Mouse (Mus musculus) myocyte (in vitro differentiated cells): ENCODE measurements around the gene Tenm4.

Source experiments
- CEBPB ChIP-seq: IDR thresholded peaks from 2 replicates; pipeline ENCODE4 v1.6.1; 2011; ENCODE audit warnings: mild to moderate bottlenecking, moderate library complexity; ENCODE audit not compliant: poor library complexity, insufficient read depth, severe bottlenecking
- E2F4 ChIP-seq: IDR thresholded peaks from one replicate; pipeline ENCODE4 v1.6.1; 2011; ENCODE audit warnings: mild to moderate bottlenecking, control low read depth, moderate library complexity; ENCODE audit not compliant: insufficient read depth
- MAX ChIP-seq: IDR thresholded peaks from one replicate; pipeline ENCODE4 v1.6.1; 2011; ENCODE audit warnings: low read depth, mild to moderate bottlenecking, control low read depth
- MYOD1 ChIP-seq, 3 experiments: IDR thresholded peaks; one replicate each; pipeline ENCODE4 v1.6.1; 2011; ENCODE audit warnings: control low read depth in 2 of 3, low read depth in 2 of 3, mild to moderate bottlenecking in 2 of 3, moderate library complexity in 1 of 3; ENCODE audit not compliant: insufficient read length in 2 of 3, control insufficient read depth in 1 of 3
- MYOG ChIP-seq, 3 experiments: IDR thresholded peaks; one replicate each; pipeline ENCODE4 v1.6.1; 2011; ENCODE audit warnings: control low read depth in 2 of 3, low read depth in 2 of 3, mild to moderate bottlenecking in 2 of 3; ENCODE audit not compliant: insufficient read length in 2 of 3, control insufficient read depth in 1 of 3, insufficient read depth in 1 of 3
- POLR2A ChIP-seq: IDR thresholded peaks from one replicate; pipeline ENCODE4 v1.6.1; 2011; ENCODE audit warnings: low read depth, mild to moderate bottlenecking, control low read depth, moderate library complexity; ENCODE audit not compliant: insufficient read length
- POLR2AphosphoS2 ChIP-seq: IDR thresholded peaks from one replicate; pipeline ENCODE4 v1.6.1; 2011; ENCODE audit warnings: low read depth, control low read depth; ENCODE audit not compliant: insufficient read length
- REST ChIP-seq: IDR thresholded peaks from one replicate; pipeline ENCODE4 v1.6.1; 2011; ENCODE audit warnings: mild to moderate bottlenecking, control low read depth, moderate library complexity; ENCODE audit not compliant: insufficient read depth, insufficient read length
- SRF ChIP-seq: IDR thresholded peaks from one replicate; pipeline ENCODE4 v1.6.1; 2011; ENCODE audit warnings: low read depth; ENCODE audit not compliant: control insufficient read depth, insufficient read length
- TCF12 ChIP-seq: IDR thresholded peaks from one replicate; pipeline ENCODE4 v1.6.1; 2011; ENCODE audit warnings: mild to moderate bottlenecking, control low read depth; ENCODE audit not compliant: poor library complexity, insufficient read depth, severe bottlenecking
- TCF3 ChIP-seq: IDR thresholded peaks from one replicate; pipeline ENCODE4 v1.6.1; 2011; ENCODE audit warnings: low read depth, control low read depth; ENCODE audit not compliant: insufficient read length
- USF1 ChIP-seq: IDR thresholded peaks from one replicate; pipeline ENCODE4 v1.6.1; 2011; ENCODE audit warnings: low read depth, mild to moderate bottlenecking, control low read depth, moderate library complexity

GRCm38 (mm10) chr7:96523673-96524072 is 352.6 kb downstream of the Tenm4 start:
- TF ChIP-seq TCF12 (no peak), MAX (no peak), POLR2A (no peak), E2F4 (no peak), MYOG (IDR thresholded peaks at IDR 0.05; ENCODE audit: control insufficient read depth in 1 of 3, insufficient read depth in 1 of 3, insufficient read length in 2 of 3, low read depth in 2 of 3) (no peak), CEBPB (no peak), USF1 (no peak), TCF3 (no peak), POLR2AphosphoS2 (no peak), MYOD1 (IDR thresholded peaks at IDR 0.05; ENCODE audit: control insufficient read depth in 1 of 3, insufficient read length in 2 of 3, low read depth in 2 of 3) (no peak), SRF (no peak), REST (no peak)
